Comparison of ENCODE assay signal across 8 mouse cellular contexts in genomic region chr17:79019726-79020207, GRCm38 (mm10). TPM values are rescaled to one million over a fixed set of nuclear protein-coding genes. Genes with fewer than 3 reads are reported as not detected.
A peak's percentile ranks its signal among the peaks of the same experiment; 100 is the strongest.
DNase-seq lines count a peak whose midpoint lies in the region; ATAC-seq lines count a peak whose summit lies in the region.

No protein-coding gene starts in this region.

- no peak for DNase-seq in heart, adult 11 months
- DNase-seq in adipocyte (ENCODE audit: low spot score), result peak; percentile 53
- DNase-seq in hindbrain, embryonic 11.5 days (ENCODE audit: low spot score), result peak; percentile 44
- DNase-seq in left cerebral cortex, postnatal 36 days (ENCODE audit: low spot score in 2 of 2), result no peak
- no peak for DNase-seq in spleen, adult 18-20 months

- intact Hi-C loops in left cerebral cortex, postnatal 36 days (cut with DNase I), result loop anchor here (5.0 kb wide), 1 partner anchor 57 kb away; no protein-coding TSS in a partner anchor

- H3K4me3 ChIP-seq in heart, embryonic 13.5 days, result peak overlapping the region; percentile 80
- peak overlapping the region; percentile 80 for H3K4me3 ChIP-seq in hindbrain, embryonic 11.5 days (ENCODE audit: low read depth, low read length)
- H3K4me3 ChIP-seq in liver, embryonic 16.5 days (ENCODE audit: low read depth, low read length), result peak overlapping the region; percentile 75
- peak overlapping the region; percentile 86 for H3K4me3 ChIP-seq in stomach, embryonic 15.5 days (replicated peaks)

- H3K27me3 ChIP-seq in heart, embryonic 13.5 days (replicated peaks), result no peaks in the 10 kb centered on the region
- no peaks in the 10 kb centered on the region; the same call in 1 of the 2 replicates for H3K27me3 ChIP-seq in hindbrain, embryonic 11.5 days (ENCODE audit: control insufficient read depth, insufficient read depth, low read length)
- peaks cover 9% of the 10 kb centered on the region; the same call in 1 of the 2 replicates for H3K27me3 ChIP-seq in liver, embryonic 16.5 days (ENCODE audit: control insufficient read depth, insufficient read depth, low read depth, low read length)
- H3K27me3 ChIP-seq in stomach, embryonic 15.5 days (replicated peaks), result no peaks in the 10 kb centered on the region

- H3K27ac ChIP-seq in heart, embryonic 13.5 days (replicated peaks), result peak overlapping the region; percentile 93
- H3K27ac ChIP-seq in hindbrain, embryonic 11.5 days (ENCODE audit: low read depth, low read length), result peak overlapping the region; percentile 91
- H3K27ac ChIP-seq in liver, embryonic 16.5 days (ENCODE audit: low read length), result peak overlapping the region; percentile 70; the same call in 1 of the 2 replicates
- H3K27ac ChIP-seq in stomach, embryonic 15.5 days, result peak overlapping the region; percentile 90

- H3K4me1 ChIP-seq in heart, embryonic 13.5 days, result peaks cover 44% of the 10 kb centered on the region
- no peaks in the 10 kb centered on the region for H3K4me1 ChIP-seq in hindbrain, embryonic 11.5 days (replicated peaks; ENCODE audit: control insufficient read depth, insufficient read depth, low read length)
- peaks cover 31% of the 10 kb centered on the region for H3K4me1 ChIP-seq in liver, embryonic 16.5 days (ENCODE audit: control insufficient read depth, low read depth, low read length)
- H3K4me1 ChIP-seq in stomach, embryonic 15.5 days, result peaks cover 8% of the 10 kb centered on the region; the same call in 1 of the 2 replicates

- H3K9me3 ChIP-seq in heart, embryonic 13.5 days, result no peaks in the 10 kb centered on the region
- H3K9me3 ChIP-seq in hindbrain, embryonic 11.5 days (ENCODE audit: control insufficient read depth, low read length), result no peaks in the 10 kb centered on the region
- H3K9me3 ChIP-seq in liver, embryonic 16.5 days (replicated peaks; ENCODE audit: control insufficient read depth, low read length), result no peaks in the 10 kb centered on the region
- no peaks in the 10 kb centered on the region for H3K9me3 ChIP-seq in stomach, embryonic 15.5 days

- H3K9ac ChIP-seq in heart, embryonic 13.5 days, result peak overlapping the region; percentile 94
- H3K9ac ChIP-seq in hindbrain, embryonic 11.5 days (ENCODE audit: low read depth, low read length), result peak overlapping the region; percentile 83
- H3K9ac ChIP-seq in liver, embryonic 16.5 days (ENCODE audit: low read depth, low read length), result peak overlapping the region; percentile 79
- H3K9ac ChIP-seq in stomach, embryonic 15.5 days, result peak overlapping the region; percentile 80

- under 1% methylated on average over 18 of the region's 18 CpGs for WGBS in heart, embryonic 13.5 days
- WGBS in hindbrain, embryonic 11.5 days, result 1% methylated on average over 18 of the region's 18 CpGs
- WGBS in liver, embryonic 16.5 days (ENCODE audit: insufficient replicate concordance), result under 1% methylated on average over 18 of the region's 18 CpGs
- under 1% methylated on average over 18 of the region's 18 CpGs for WGBS in stomach, embryonic 15.5 days

- ATAC-seq in heart, embryonic 13.5 days (ENCODE audit: extremely low read depth, insufficient number of reproducible peaks, low FRiP score, low TSS enrichment), result no peak
- no peak for ATAC-seq in hindbrain, embryonic 11.5 days (ENCODE audit: low FRiP score)
- ATAC-seq in liver, embryonic 16.5 days (ENCODE audit: low read depth), result no peak
- no peak for ATAC-seq in stomach, embryonic 15.5 days (ENCODE audit: insufficient read depth, low FRiP score, low read depth)

- no peaks in the 10 kb centered on the region for H3K36me3 ChIP-seq in heart, embryonic 13.5 days
- H3K36me3 ChIP-seq in hindbrain, embryonic 11.5 days (ENCODE audit: control insufficient read depth, insufficient read depth, low read length), result no peaks in the 10 kb centered on the region
- no peaks in the 10 kb centered on the region for H3K36me3 ChIP-seq in liver, embryonic 16.5 days (ENCODE audit: control insufficient read depth, insufficient read depth)
- H3K36me3 ChIP-seq in stomach, embryonic 15.5 days, result no peaks in the 10 kb centered on the region

- H3K4me2 ChIP-seq in heart, embryonic 13.5 days, result peak overlapping the region; percentile 91
- peak overlapping the region; percentile 63 for H3K4me2 ChIP-seq in hindbrain, embryonic 11.5 days (replicated peaks; ENCODE audit: low read depth, low read length)
- H3K4me2 ChIP-seq in liver, embryonic 16.5 days (ENCODE audit: low read depth, low read length), result peak overlapping the region; percentile 84
- peak overlapping the region; percentile 90 for H3K4me2 ChIP-seq in stomach, embryonic 15.5 days

RNA-seq across cellular contexts. Expression of gene Prkd3, which starts 0.8 kb away (rescaled TPM):
- 23.9 and 24.8 TPM in 2 replicates for polyA plus RNA-seq in heart, embryonic 13.5 days (2015; fragmentation: Nextera tagmentation; extraction: Ambion mirVana)
- 40.9 and 44.0 TPM in 2 replicates for polyA plus RNA-seq in hindbrain, embryonic 11.5 days (2014; fragmentation: Nextera tagmentation; extraction: Ambion mirVana)
- 9.5 and 10.6 TPM in 2 replicates for polyA plus RNA-seq in liver, embryonic 16.5 days (2015; fragmentation: Nextera tagmentation; extraction: Ambion mirVana)
- polyA plus RNA-seq in stomach, embryonic 15.5 days (2015; fragmentation: Nextera tagmentation; extraction: Ambion mirVana), result 32.6 and 34.5 TPM in 2 replicates
- total RNA-seq in left cerebral cortex, postnatal 36 days (2021), result 10 to 100 TPM; 10.1 to 10.2 TPM

RNA-seq across cellular contexts. Expression of gene Qpct, which starts 31.9 kb away (rescaled TPM):
- polyA plus RNA-seq in heart, embryonic 13.5 days (2015; fragmentation: Nextera tagmentation; extraction: Ambion mirVana), result 36.5 and 36.6 TPM in 2 replicates
- polyA plus RNA-seq in hindbrain, embryonic 11.5 days (2014; fragmentation: Nextera tagmentation; extraction: Ambion mirVana), result 8.2 and 10.6 TPM in 2 replicates
- polyA plus RNA-seq in liver, embryonic 16.5 days (2015; fragmentation: Nextera tagmentation; extraction: Ambion mirVana), result 20.1 and 24.5 TPM in 2 replicates
- 13.9 and 14.6 TPM in 2 replicates for polyA plus RNA-seq in stomach, embryonic 15.5 days (2015; fragmentation: Nextera tagmentation; extraction: Ambion mirVana)
- 10 to 100 TPM in 1 of 2 experiments, 1 to 10 TPM in 1; 8.4 to 10.2 TPM for total RNA-seq in left cerebral cortex, postnatal 36 days (2021)

Comparison
In these comparisons a context has a peak if more than half of its experiments do, and no peak if none do; other contexts are left out.
1. DNase-seq: peak in adipocyte (single experiment) and hindbrain, embryonic 11.5 days (single experiment); none in heart, adult 11 months (single experiment), left cerebral cortex, postnatal 36 days (0 of 2) and spleen, adult 18-20 months (0 of 2).
2. Peak in every context shown above with its lines, with median percentiles within 50 percentile points of each other: H3K27ac ChIP-seq, H3K4me2 ChIP-seq, H3K4me3 ChIP-seq and H3K9ac ChIP-seq.